Mouse (Mus musculus): ENCODE measurements around the gene G6pc. TPM values are rescaled to one million over a fixed set of nuclear protein-coding genes. Genes with fewer than 3 reads are reported as not detected.
A peak's percentile ranks its signal among the peaks of the same experiment; 100 is the strongest.

Gene G6pc
- total RNA-seq, 1 experiment, result not detected

DNA sequence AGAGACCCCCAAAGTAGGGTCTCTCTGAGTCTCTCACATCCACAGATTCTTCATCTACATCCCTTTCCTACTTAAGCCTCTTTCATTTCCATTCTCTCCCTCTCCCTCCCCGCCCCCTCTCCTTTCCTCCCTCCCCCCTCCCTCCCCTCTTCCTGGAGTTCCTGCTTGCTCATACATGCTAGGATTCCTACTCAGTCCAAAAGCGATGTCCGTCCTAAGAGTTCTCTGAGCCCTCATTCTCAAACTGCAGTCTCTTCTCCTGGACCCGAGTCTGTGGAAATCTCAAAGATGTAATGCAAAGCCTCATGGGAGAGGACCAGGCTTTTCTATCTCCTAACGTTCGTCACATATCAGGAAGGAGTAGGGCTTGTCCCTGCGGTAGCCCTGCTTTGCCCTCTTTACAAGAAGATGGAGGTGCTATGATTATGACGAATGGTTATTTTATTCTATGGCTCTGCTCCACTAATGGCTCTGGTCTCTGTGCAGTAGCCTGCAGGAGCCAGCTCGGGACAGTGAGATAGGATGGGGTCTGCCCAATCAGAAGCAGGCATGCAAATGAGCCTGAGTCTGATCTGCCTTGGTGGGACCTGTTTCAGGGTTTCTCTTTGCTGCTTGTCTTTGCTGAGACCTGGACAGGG lies 29.1 kb upstream of the G6pc start:
- Histone ChIP-seq H3K9ac (ENCODE audit: insufficient read depth, low read depth, low read length, poor library complexity, severe bottlenecking) (peak overlapping the region; percentile 14; the same call in 1 of the 2 replicates), H3K4me1 (ENCODE audit: control insufficient read depth in 2 of 2, insufficient read depth in 2 of 2, low read length in 2 of 2, poor library complexity in 1 of 2) (peaks cover 2 to 22% of the 10 kb centered on the region in 2 experiments; a peak in 2 of 4 replicates), H3K9me3 (ENCODE audit: control insufficient read depth, insufficient read depth, low read depth, low read length) (no peaks in the 10 kb centered on the region), H3K36me3 (ENCODE audit: control insufficient read depth, insufficient read depth, low read length, poor library complexity, severe bottlenecking) (no peaks in the 10 kb centered on the region), H3K4me3 (ENCODE audit: insufficient read depth in 1 of 2, low read depth in 1 of 2, low read length in 2 of 2, poor library complexity in 1 of 2, severe bottlenecking in 1 of 2) (peak overlapping the region; percentile 7 to 55), H3K27ac (ENCODE audit: insufficient read depth, low read depth, low read length, poor library complexity, severe bottlenecking) (no peak overlapping the region)
- no peak for TF ChIP-seq HCFC1 (IDR thresholded peaks at IDR 0.05; ENCODE audit: borderline replicate concordance, insufficient read depth, low read length)
- TF ChIP-seq ZC3H11A (IDR thresholded peaks at IDR 0.05; ENCODE audit: borderline replicate concordance, low read depth, low read length), result no peak
- TF ChIP-seq ZNF384 (IDR thresholded peaks at IDR 0.05; ENCODE audit: low read depth, low read length), result no peak
- TF ChIP-seq CHD2 (IDR thresholded peaks at IDR 0.05; ENCODE audit: low read depth, low read length), result no peak
- TF ChIP-seq MAFK (IDR thresholded peaks at IDR 0.05; ENCODE audit: insufficient read depth, low read depth, low read length), result no peak
- DNase-seq (ENCODE audit: low read depth, low spot score), result no peak
- in situ Hi-C loops (cut with MboI; ENCODE audit: low sequenced_read_pairs in 2 of 2, unreplicated experiment in 2 of 2), result no loop called here

DNA sequence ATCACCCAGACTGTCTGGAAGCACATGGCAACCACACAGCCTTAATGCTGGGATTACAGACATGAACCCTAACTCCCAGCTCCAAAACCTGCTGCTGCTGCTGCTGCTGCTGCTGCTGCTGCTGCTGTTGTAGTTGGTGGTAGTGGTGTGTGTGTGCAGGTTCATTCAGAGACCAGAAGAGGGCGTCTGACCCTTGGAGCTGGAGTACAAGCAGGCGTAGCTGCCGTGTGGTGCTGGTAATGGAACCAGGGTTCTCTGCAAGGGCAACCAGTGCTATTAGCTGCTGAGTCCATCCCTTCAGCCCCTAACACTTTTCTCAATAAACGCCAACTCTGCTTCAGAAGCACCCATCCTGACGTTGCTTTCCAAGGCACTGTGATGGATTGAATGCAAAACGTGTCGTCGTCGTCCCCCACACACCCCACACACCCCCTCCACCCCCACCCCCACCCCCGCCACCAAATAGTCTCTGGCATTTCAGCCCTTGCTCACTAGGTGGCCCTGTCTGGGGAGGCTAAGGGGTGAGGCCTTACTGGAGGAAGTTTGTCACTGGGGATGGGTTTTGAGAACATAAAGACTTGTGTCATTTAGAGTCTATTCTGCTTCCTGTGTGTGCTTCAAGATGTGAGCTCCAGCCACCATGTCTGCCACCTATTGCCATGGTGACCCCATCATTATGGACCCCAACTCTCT lies 20.1 kb upstream of the G6pc start:
- TF ChIP-seq ZC3H11A (IDR thresholded peaks at IDR 0.05; ENCODE audit: borderline replicate concordance, low read depth, low read length), result peak; percentile 21; the same call in 1 of the 2 replicates
- no peak for TF ChIP-seq HCFC1 (IDR thresholded peaks at IDR 0.05; ENCODE audit: borderline replicate concordance, insufficient read depth, low read length)
- no peak for TF ChIP-seq ZNF384 (IDR thresholded peaks at IDR 0.05; ENCODE audit: low read depth, low read length)
- in situ Hi-C loops (cut with MboI; ENCODE audit: low sequenced_read_pairs in 2 of 2, unreplicated experiment in 2 of 2), result loop anchor here in 1 of 2 experiments (10.0 kb wide), 1 partner anchor 48 kb away; no protein-coding TSS in a partner anchor
- 0 out of 4 replicates have a peak, but pooled peaks cover 0 to 2% of the 10 kb centered on the region in 2 experiments for H3K4me1 ChIP-seq (ENCODE audit: control insufficient read depth in 2 of 2, insufficient read depth in 2 of 2, low read length in 2 of 2, poor library complexity in 1 of 2)

DNA sequence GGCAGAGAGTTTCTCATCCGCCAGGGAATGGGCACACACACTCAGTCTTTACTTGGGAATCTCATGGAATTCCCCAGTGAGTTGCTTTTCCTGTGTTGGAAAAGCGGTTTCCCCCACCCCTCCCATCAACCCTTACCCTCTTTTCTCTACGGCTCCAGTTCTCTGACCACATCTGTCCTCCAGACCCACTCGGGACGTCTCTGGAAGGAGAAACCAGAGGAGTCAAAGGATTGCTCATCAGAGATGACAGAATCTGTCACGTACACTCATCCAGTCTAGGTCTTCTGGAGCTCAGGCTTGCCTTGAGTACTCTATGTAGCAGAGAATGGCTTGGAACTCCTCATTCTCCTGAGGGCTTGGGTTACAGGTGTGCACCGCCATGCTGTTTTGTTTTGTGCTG lies 18.6 kb upstream of the G6pc start:
- Histone ChIP-seq H3K9ac (ENCODE audit: insufficient read depth, low read depth, low read length, poor library complexity, severe bottlenecking) (no peak overlapping the region), H3K27ac (ENCODE audit: insufficient read depth, low read depth, low read length, poor library complexity, severe bottlenecking) (no peak overlapping the region), H3K4me1 (ENCODE audit: control insufficient read depth in 2 of 2, insufficient read depth in 2 of 2, low read length in 2 of 2, poor library complexity in 1 of 2) (0 out of 4 replicates have a peak, but pooled peaks cover 0 to 2% of the 10 kb centered on the region in 2 experiments), H3K36me3 (ENCODE audit: control insufficient read depth, insufficient read depth, low read length, poor library complexity, severe bottlenecking) (no peaks in the 10 kb centered on the region), H3K4me3 (ENCODE audit: insufficient read depth in 1 of 2, low read depth in 1 of 2, low read length in 2 of 2, poor library complexity in 1 of 2, severe bottlenecking in 1 of 2) (no peak overlapping the region), H3K9me3 (ENCODE audit: control insufficient read depth, insufficient read depth, low read depth, low read length) (no peaks in the 10 kb centered on the region)
- in situ Hi-C loops (cut with MboI; ENCODE audit: low sequenced_read_pairs in 2 of 2, unreplicated experiment in 2 of 2), result loop anchor here in 1 of 2 experiments (10.0 kb wide), 1 partner anchor 46 kb away; no protein-coding TSS in a partner anchor
- no peak for DNase-seq (ENCODE audit: low read depth, low spot score)
- no peak for TF ChIP-seq ZC3H11A (IDR thresholded peaks at IDR 0.05; ENCODE audit: borderline replicate concordance, low read depth, low read length)
- TF ChIP-seq MAFK (IDR thresholded peaks at IDR 0.05; ENCODE audit: insufficient read depth, low read depth, low read length), result no peak

More for the DNA sequence above, 20.1 kb upstream of the G6pc start:
- Histone ChIP-seq H3K36me3 (ENCODE audit: control insufficient read depth, insufficient read depth, low read length, poor library complexity, severe bottlenecking) (no peaks in the 10 kb centered on the region), H3K9me3 (ENCODE audit: control insufficient read depth, insufficient read depth, low read depth, low read length) (no peaks in the 10 kb centered on the region), H3K27ac (ENCODE audit: insufficient read depth, low read depth, low read length, poor library complexity, severe bottlenecking) (no peak overlapping the region), H3K9ac (ENCODE audit: insufficient read depth, low read depth, low read length, poor library complexity, severe bottlenecking) (no peak overlapping the region), H3K4me3 (ENCODE audit: insufficient read depth in 1 of 2, low read depth in 1 of 2, low read length in 2 of 2, poor library complexity in 1 of 2, severe bottlenecking in 1 of 2) (peak overlapping the region in 1 of 2 experiments; percentile 11; a peak in 1 of 4 replicates)
- peak; percentile 72 for DNase-seq (ENCODE audit: low read depth, low spot score)

DNA sequence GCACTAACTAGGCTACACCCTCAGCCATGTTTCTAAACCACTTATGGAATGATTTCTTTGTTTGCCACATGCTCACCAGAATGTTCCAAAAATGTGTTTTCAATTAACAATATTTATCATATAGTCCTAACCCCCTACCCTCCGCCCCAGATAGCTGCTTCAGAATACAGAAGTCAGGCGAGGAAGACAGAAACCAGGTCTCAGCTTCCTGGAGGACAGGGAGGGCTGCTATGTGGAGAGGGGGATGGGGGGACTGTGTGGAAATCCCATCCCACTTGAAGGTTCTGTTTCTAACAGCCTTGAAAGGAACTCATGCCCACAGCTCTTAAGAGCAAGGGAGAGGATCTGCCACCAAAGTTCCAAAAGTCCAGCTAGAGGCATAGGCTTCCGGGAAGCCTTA lies 18.1 kb upstream of the G6pc start:
- Histone ChIP-seq H3K36me3 (ENCODE audit: control insufficient read depth, insufficient read depth, low read length, poor library complexity, severe bottlenecking) (no peaks in the 10 kb centered on the region), H3K9me3 (ENCODE audit: control insufficient read depth, insufficient read depth, low read depth, low read length) (no peaks in the 10 kb centered on the region), H3K27ac (ENCODE audit: insufficient read depth, low read depth, low read length, poor library complexity, severe bottlenecking) (no peak overlapping the region), H3K4me1 (ENCODE audit: control insufficient read depth in 2 of 2, insufficient read depth in 2 of 2, low read length in 2 of 2, poor library complexity in 1 of 2) (peaks cover 0 to 4% of the 10 kb centered on the region in 2 experiments; a peak in 1 of 4 replicates), H3K4me3 (ENCODE audit: insufficient read depth in 1 of 2, low read depth in 1 of 2, low read length in 2 of 2, poor library complexity in 1 of 2, severe bottlenecking in 1 of 2) (no peak overlapping the region), H3K9ac (ENCODE audit: insufficient read depth, low read depth, low read length, poor library complexity, severe bottlenecking) (no peak overlapping the region)
- in situ Hi-C loops (cut with MboI; ENCODE audit: low sequenced_read_pairs in 2 of 2, unreplicated experiment in 2 of 2), result loop anchor here in 1 of 2 experiments (10.0 kb wide), 1 partner anchor 46 kb away; no protein-coding TSS in a partner anchor
- DNase-seq (ENCODE audit: low read depth, low spot score), result no peak
- TF ChIP-seq ZNF384 (IDR thresholded peaks at IDR 0.05; ENCODE audit: low read depth, low read length) (no peak), HCFC1 (IDR thresholded peaks at IDR 0.05; ENCODE audit: borderline replicate concordance, insufficient read depth, low read length) (no peak), CHD2 (IDR thresholded peaks at IDR 0.05; ENCODE audit: low read depth, low read length) (no peak), ZC3H11A (IDR thresholded peaks at IDR 0.05; ENCODE audit: borderline replicate concordance, low read depth, low read length) (no peak), MAFK (IDR thresholded peaks at IDR 0.05; ENCODE audit: insufficient read depth, low read depth, low read length) (no peak)
